Mouse (Mus musculus) retina, adult 2 months (tissue): ENCODE data around the gene Gnat2.

Source experiments
- DNase-seq: peaks from one replicate; pipeline ENCODE4 v3.0.0-alpha.2; 2012; ENCODE audit warnings: low read depth, low spot score

The Gnat2 gene

DNA sequence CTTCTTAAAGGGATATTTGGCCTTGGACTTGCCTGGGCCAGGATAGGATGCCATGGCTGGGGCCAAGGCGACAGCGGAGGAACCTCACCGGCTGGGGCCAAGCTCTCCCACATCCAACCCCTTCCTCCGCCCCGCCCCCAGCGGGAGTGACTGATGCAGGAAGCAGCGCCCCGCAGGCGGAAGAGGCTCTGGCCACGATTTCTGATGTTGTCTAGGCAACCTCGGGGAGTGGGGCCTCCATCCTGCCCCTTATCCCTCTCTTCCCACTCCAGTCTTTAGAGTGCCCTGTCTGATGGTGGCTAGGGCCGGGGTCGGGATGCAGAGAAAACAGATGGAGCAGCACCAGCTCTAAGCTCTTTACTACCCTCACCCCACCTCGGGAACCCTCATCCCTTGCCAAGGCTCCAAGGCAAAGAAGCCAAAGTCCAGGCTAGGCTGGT, 7.3 kb upstream of the Gnat2 start:
- DNase-seq, result no peak

DNA sequence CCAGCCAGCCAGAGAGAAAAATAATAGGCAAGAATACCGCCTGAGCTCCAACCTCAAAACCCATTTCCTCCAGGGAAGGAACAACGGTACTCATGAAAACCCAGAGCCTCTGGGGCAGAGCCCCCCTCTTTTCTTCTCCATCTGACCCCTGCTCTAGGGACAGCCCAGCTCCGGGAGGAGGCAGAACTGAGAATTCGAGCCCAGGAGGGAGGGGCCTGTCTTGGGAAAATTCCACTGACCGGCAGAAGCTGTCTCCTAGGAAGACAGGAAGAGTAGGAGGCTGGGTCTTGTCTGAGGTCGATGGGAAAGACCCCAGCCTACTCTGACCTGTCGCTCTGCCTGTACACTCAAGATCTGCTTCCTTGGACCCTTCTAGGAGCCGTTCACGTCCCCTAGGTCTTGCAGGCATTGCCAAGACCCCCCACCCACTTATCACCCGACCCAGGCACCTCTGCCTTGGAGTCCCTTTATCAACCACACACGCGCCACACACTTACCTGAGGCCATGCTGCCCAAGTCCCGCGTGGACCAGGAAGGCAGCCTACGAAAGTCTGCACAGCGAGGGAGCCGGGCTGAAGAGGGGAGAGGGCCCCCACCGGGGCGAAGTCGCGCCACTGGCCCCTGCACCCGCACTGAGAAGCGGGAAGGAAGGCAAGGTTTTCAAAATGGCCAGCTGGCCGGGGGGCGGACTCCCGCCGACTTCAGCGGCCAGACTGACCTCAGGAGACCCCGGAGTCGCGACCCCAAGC, 6.7 kb upstream of the Gnat2 start:
- DNase-seq, result no peak

DNA sequence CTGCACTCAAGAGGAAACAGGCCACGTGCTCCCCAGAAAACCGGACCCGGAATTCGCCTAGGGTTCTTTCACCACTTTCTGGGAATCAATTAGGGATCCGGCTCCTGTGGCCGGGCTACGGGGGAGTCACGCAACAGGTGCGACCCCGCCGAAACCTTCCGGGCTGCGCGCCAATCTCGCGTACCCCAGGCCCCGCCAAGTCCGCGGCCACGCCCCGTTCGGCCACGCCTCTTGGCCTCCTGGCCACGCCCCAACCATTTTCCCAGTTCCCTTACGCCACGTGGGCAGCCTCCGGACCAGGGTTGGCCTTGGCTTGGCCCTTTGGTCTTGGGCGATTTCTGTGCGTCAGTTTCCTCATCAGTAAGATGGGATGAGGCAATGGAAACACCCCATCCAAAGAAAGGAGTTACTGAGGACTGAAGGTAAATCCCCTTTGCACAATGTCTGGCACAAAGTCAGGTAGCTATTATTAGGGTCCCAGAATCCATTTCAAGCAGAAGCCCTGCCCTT, 6.1 kb upstream of the Gnat2 start, which contains the start of gene Ampd2:
Ampd2 (minus strand) TSS at position 182 of the 510 bp plus-strand sequence.
- DNase-seq, result no peak

DNA sequence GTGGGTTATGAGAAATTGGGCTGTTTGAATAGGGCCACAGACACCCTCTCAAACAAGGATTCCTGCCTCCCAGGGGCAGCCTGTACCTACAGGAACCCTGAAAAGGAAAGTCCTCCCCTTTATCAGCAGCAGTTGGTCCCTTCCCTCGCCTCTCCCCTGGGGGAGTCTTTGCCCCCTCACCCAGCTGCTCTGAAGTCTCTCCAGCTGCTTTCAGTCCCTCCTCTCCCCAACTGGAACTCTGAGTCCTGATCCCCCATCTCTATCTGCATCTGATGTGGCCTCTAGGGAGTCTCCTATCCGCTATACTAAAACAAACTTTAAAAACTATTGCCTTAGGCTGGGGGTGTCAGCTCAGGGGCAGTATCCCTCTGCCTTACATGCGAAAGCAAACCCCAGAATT, 5.3 kb upstream of the Gnat2 start:
- DNase-seq, result no peak

DNA sequence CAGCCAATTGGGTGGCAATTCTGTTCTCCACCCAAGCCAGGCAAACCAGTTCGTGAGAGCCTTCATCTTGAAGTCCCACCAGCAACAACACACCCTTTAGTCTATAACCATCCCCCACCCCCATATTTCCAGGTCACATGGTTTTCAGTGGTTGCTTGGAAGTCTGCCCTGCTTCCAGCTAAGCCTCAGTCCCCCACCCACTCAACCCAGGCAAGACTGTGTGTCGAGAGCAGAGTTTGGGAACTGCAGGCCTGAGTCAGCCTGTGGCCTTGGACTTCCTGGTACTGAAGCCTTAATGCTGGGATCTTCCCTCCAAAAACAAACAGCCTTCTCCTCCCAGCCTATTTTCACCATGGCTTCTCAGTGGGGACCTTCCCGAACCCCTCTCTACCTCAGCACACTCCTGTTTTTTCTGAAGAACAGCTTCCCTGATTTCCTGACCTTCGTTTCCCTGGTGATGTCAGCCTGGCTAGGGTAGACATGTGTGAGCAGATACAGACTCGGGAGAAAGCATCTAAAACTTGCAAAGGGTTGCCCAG, 3.7 kb upstream of the Gnat2 start:
- DNase-seq, result no peak

DNA sequence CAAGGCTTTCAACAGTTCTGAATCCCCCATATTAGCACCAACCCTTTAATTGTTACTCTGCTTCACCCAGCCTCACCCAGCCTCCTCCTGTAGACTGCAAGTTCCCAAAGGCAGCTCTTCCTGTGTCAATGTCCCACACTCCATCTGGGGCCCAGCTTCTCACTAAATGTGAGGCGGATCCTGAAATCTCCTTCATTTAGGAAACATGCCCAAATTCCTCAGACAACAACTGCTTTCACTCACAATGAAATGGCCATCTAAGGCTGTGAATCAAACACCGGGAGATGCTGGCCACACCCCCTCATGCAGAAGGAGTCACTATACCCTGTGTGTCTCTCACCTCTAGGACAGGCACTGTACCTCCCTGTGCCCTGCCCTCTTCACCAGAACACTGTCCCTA, 2.7 kb upstream of the Gnat2 start:
- no peak for DNase-seq

DNA sequence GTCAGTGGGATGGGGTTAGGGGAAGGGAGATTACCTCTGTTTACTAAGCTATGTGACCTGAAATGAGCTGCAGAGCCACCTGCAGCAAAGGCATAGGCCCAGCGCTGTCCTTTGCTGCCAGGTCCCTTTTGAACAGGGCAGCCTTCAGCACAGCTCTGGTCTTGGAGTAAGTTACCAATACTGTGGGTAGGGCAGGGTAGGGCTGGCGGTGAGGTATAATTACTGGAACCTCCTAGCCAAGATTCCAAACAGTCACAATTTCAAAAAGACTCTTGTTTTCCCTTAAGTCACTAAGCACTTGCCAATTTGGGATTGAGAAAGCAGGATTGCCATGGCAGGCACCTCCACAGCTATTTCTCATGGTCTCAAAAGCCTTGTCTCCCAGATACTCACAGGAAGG, 2.0 kb upstream of the Gnat2 start:
- DNase-seq, result no peak

DNA sequence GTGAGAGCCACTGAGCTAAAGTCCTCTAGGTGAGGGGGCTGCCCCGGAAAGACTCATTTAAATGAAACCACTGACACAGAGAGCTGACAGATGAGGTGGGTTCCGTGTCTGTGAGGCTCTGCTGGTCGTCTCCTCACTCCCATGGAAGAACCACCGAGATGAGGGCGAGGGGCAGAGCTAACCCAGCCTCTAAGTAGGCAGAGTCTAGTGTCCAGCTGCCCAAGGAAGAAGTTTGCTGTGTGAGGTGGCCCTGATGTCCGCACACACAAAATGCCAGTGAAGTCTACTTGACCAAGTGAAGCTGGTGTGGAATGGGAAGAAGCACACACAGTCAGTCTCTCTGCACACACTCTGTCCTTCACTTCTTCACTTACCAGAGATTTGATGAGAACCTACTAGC, 559 bp upstream of the Gnat2 start:
- no peak for DNase-seq

DNA sequence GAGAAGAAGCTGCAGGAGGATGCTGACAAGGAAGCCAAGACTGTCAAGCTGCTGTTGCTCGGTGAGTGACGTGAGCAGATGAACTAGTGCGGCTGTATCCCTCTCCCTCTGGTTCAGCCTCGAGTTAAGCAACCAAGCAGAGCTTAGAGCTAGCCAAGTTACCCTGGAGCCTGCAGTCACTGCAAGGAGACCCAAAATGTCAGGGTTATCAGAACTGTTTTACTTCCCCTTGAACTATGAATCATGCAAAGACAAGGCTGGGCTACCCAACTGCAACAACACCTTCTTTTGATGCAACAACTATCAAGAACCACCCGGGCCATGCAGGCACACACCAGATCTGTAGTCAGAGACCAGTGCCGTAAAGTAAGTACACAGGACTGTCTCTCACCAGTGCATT, 717 bp downstream of the Gnat2 start:
- no peak for DNase-seq

DNA sequence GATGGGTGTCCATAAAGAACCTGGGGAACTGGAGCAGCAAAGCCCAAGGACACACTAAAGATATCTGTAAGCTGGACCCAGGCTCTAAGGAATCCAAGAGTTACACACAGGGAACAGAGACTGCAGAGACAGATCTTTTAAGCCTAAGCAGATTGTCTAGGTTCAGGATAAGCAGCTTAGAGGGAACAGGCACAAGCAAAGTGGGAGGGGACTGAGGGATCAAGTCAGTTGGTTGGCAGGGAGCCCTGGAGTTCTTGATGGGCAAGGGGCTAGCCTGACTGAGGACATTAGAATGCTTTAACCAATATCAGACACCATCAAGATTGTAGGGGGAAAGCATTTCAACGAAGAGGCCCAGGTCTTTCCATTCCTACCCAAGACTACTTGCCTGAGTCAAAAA, 1.6 kb downstream of the Gnat2 start:
- DNase-seq, result peak; percentile 71

DNA sequence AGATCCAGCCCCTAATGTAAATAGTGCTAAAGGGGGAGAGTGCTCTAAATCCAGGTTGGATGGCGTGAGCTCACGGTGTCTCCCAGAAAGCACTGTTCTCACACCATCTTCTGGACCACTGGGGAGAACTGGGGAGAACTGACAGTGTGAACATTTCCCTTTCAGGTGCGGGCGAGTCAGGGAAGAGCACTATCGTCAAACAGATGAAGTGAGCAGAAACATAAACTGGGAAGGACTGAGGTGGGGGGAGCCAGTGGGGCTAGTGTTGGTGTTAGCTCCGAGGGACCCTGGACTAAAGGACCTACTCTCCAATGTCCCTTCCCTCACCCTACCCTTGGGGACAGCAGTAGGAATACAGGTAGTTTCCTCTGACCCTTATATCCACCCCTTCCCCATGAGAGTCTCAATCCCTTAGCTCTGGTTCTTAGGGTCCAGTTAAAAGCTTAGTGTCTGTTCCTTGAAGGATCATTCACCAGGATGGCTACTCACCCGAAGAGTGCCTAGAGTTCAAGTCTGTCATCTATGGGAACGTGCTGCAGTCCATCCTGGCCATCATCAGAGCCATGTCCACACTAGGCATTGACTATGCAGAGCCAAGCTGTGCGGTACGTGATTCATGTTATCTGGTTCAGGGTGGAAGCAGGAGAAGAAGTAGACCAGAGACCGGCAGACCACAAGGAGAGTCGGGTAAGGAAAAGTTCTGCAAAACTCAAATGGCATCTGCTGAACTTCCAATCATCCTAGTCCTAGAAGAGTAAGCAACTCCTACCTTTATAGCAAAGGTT, 2.6 kb downstream of the Gnat2 start:
- DNase-seq, result no peak

DNA sequence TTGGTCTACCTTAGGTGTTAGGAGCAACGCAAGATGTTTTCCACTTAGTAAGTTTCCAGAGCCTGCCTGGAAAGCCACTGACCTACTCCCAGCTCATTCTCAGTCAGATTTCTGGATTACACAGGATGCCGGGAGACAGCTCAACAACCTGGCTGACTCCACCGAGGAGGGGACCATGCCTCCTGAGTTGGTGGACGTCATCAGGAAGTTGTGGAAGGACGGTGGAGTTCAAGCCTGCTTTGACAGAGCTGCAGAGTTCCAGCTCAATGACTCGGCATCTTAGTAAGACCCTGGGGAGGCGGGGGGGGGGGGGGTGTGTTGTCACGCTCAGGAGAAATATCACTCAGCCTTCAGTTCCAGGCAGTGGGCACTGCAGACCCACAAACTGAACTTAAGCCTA, 3.6 kb downstream of the Gnat2 start:
- DNase-seq, result no peak

DNA sequence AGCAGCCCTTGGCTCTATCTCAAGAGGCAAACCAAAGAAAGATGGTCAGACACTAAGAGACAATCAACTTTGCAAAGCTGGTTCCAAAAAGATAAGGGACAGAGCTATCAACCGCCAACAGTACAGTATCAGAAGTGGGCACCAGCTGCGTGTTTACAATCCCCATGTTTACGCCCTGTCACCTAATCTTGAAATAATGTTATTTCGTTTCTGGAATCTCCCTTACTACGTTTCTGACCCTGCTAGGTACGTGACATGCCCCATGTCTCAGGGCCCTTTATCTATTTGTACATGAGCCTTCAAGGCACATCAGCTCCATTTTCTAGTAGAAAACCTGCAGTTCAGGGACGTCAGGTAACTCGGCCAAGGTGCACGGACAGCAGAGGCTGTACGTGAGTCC, 4.1 kb downstream of the Gnat2 start:
- no peak for DNase-seq

DNA sequence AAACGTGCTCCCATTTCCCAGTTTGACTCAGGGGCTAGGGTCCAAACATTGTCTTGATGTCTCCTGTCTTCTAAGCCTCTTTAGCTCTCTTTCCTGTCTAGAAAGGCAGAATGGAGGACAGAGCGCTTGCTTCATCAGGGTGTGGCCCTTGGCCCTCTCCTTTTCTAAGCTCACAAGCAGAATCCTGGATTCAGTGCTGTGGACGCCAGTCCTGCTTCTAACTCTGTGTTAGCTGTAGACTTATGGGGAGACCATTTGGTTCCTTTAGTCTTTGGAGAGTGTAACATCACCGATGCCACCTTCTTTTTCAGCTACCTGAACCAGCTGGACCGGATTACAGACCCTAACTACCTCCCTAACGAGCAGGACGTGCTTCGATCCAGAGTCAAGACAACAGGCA, 5.1 kb downstream of the Gnat2 start:
- no peak for DNase-seq

DNA sequence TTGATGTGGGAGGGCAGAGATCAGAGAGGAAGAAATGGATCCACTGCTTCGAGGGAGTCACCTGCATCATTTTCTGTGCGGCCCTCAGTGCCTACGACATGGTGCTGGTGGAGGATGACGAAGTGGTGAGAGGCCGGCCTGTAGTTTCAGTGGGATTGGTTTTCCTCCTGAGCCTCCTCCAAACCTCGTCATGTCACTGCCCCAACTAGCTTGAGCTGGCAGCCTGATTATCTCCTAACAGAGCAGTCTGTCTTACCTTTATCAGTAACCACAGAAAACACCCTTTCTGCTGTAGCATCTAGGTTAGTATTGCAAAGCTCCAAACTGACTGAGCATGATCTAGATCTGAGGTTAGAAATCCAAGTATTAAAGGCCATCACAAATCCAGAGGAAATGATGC, 5.7 kb downstream of the Gnat2 start:
- DNase-seq, result no peak

DNA sequence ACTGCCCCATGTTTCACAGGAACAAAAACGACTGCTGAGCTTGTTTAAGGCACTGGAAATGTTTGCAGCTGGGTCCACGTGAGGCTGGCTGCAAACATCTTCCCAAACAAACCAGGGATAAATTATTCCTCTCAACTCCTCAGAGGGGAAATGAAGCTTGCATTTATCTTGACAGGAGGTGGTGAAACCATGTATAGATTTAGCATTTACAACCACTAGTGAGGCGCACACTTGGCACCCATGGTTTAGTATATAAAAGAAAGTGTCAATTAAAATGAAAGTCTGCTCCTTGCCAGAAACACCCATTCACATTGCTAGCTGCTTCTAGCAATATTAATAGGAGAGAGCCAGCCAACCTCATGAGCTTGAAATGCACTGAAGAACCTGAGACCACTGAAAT, 9.0 kb downstream of the Gnat2 start:
- DNase-seq, result no peak

DNA sequence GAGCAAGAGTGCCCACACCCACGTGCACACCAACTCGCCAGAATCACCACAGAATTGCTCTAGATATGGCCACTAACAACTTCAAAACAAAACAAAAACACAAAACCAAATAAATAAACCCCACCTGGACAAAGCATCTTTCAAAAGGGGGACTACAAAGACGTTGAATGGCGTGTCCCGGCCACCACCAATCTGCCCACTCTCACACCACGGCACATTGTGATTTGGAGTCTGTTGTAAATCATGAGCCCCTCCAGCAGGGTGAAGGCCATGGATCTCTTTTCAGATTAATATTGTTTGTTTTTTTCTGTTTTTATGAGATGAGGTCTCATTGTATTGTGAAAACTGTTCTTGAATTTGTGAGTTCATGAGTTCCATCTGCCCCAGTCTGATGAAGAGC, 9.5 kb downstream of the Gnat2 start:
- no peak for DNase-seq

DNA sequence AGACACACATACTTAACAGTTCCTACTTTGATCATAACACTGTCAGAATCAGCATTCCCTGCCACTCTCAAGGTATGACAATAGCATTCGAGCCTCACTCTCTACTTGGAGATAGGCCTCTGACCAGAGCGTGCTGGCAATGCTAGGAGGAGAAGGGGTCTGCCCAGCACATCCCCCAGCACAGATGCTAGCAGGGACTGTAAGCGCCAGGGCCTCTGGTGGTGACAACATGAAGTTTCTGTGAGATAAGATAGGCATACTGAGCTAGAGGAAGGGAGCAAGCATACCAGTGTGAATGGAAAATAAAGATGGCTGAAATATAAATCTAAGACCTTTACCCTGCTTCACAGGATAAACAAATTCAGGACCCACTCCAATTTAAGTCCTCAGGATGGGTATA, 12.7 kb downstream of the Gnat2 start:
- DNase-seq, result no peak

DNA sequence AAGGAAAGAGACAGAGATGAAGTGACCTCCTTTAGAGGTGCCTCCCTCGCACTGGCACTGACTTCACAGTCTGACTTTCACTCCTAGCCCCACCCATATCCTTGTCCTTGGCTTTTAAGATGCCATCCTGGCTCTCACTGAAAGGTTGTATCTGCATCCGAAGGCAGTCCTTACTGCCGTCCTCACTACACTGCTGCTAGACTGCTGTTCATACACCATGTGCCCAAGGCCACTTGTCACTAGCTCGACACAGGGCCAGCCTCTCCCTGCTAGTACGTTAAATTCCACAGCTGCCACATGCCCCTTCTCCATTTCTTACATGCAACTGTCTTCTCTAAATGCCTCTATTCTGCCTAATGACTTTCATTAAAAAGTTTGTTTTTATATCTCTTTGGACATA, 18.7 kb downstream of the Gnat2 start:
- no peak for DNase-seq

DNA sequence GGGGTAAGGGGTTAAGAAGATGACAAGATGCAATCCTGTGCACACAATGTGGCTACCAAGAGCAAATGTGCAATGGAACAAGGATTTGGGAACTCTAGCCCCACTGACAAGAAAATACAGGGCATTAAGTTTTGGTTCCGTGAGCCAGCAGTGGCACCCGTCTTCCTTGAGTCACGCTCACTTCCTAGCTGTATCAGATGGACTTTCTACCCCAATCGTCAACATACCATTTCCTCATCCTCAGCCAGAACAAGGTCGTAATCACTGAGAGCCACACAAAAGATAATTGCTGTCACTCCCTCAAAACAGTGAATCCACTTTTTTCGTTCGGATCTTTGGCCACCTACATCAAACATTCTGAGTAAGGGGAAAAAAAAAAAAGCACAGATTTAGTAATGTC, 19.7 kb downstream of the Gnat2 start:
- no peak for DNase-seq

DNA sequence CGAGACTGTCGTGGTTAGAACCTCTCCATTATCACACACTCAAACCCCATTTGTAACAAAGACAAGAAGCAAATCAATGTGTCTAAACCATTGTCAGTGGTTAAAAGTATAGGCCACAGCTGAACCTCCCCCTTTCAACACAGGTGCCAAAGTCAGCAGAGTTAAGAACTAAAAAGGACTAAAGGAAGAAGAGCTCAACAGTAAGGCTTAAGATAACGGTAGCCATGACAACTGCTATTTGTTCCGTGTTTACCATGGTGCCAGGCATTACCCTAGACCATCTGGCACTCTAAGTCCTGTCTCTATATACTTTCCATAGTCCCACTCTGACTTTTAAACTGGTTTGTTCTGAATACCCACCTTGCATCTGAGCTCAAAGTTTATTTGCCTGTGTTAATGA, 20.1 kb downstream of the Gnat2 start:
- DNase-seq, result no peak

DNA sequence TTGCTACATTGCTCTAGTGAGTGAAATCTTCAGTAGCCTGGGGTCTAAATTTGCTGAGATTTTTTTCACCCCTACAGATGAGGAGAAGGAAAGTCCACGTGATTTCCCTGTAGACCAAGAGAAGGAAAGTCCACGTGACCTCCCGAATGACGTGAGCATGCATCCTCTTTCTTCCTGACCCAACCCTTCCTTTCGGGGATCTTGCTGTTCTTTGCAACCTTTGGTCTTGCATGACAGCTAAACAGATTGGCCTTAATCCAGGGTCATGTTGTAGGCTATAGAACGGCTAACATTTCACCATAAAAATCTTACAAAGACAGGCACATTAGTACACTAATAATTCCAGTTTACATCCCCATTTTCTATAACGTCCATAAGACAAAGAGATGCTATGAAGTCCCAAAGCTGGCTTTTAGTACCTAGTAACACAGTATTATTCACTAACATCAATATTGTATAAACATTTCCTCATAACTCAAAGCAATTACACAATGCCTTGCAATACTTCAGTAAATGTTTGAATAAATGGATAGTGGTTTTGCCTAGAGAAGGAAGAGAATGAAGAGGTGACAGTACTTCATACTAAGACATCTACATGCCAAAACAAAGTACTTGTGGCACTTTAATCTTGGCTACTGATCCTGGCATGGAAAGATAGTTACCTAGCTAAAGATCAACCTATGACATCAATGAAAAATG, 21.2 kb downstream of the Gnat2 start:
- DNase-seq, result no peak
